Mouse (Mus musculus) neural tube, embryonic 15.5 days (tissue): ENCODE measurements around the gene Col2a1. TPM values are rescaled to one million over a fixed set of nuclear protein-coding genes. Genes with fewer than 3 reads are reported as not detected.

Experiments
- ATAC-seq: fragments of 200-750 bp; cut with Nextera tagmentation; 2 replicates; pipeline ENCODE4 v1.8.0; 2017; ENCODE audit warnings: mild to moderate bottlenecking, moderate TSS enrichment, moderate library complexity; ENCODE audit not compliant: low FRiP score
- H3K27ac ChIP-seq: fragments of 300-500 bp; sonication (generic); replicated peaks from 2 replicates; pipeline ENCODE4 v1.5.1; 2015; ENCODE audit warnings: mild to moderate bottlenecking, inconsistent platforms
- H3K27me3 ChIP-seq: fragments of 300-500 bp; sonication (generic); replicated peaks from 2 replicates; pipeline ENCODE4 v1.6.1; 2015; ENCODE audit warnings: inconsistent platforms
- H3K36me3 ChIP-seq: fragments of 300-500 bp; sonication (generic); 2 replicates; pipeline ENCODE4 v1.6.1; 2015; ENCODE audit warnings: inconsistent platforms
- H3K4me1 ChIP-seq: fragments of 300-500 bp; sonication (generic); 2 replicates; pipeline ENCODE4 v1.6.1; 2015; ENCODE audit warnings: inconsistent platforms
- H3K4me2 ChIP-seq: fragments of 300-500 bp; sonication (generic); 2 replicates; pipeline ENCODE4 v1.6.1; 2015; ENCODE audit warnings: inconsistent platforms, mild to moderate bottlenecking, moderate library complexity
- H3K4me3 ChIP-seq: fragments of 300-500 bp; sonication (generic); replicated peaks from 2 replicates; pipeline ENCODE4 v1.5.1; 2015; ENCODE audit warnings: mild to moderate bottlenecking, inconsistent platforms
- H3K9ac ChIP-seq: fragments of 300-500 bp; sonication (generic); replicated peaks from 2 replicates; pipeline ENCODE4 v1.6.1; 2015; ENCODE audit warnings: mild to moderate bottlenecking, inconsistent platforms
- H3K9me3 ChIP-seq: fragments of 300-500 bp; sonication (generic); replicated peaks from 2 replicates; pipeline ENCODE4 v1.6.1; 2016; ENCODE audit warnings: inconsistent platforms
- WGBS: fragments of 180-500 bp; shearing (Covaris S2); methylation state at CpG from one replicate; pipeline ENCODE4 v1.1.7; 2015; ENCODE audit warnings: mixed read lengths; 5-methylcytosine and 5-hydroxymethylcytosine counted together
- polyA plus RNA-seq: library from polyadenylated mRNA; unstranded; fragments of >200 nt; fragmentation: Nextera tagmentation; extraction: Ambion mirVana; gene quantifications from 2 replicates; pipeline ENCODE4 v1.2.1, GENCODE M21; 2015

Col2a1 gene
- polyA plus RNA-seq, 1 experiment from 2014 or later, result 62.9 TPM

- no peaks in the 10 kb centered on the region for H3K4me1 ChIP-seq
- H3K9me3 ChIP-seq, result no peaks in the 10 kb centered on the region
- ATAC-seq, result no peak
- no peaks in the 10 kb centered on the region for H3K36me3 ChIP-seq
- no peak overlapping the region for H3K4me2 ChIP-seq
- no peak overlapping the region for H3K27ac ChIP-seq
- H3K4me3 ChIP-seq, result no peak overlapping the region
- WGBS, result 82% methylated on average over 12 of the region's 12 CpGs
- no peaks in the 10 kb centered on the region for H3K27me3 ChIP-seq
- H3K9ac ChIP-seq, result no peak overlapping the region
Observed at GRCm38 (mm10) chr15:97932441-97932840, 72.1 kb downstream of the Col2a1 start.

- no peak overlapping the region for H3K4me3 ChIP-seq
- 75% methylated on average over 13 of the region's 13 CpGs for WGBS
- H3K4me1 ChIP-seq, result no peaks in the 10 kb centered on the region
- H3K4me2 ChIP-seq, result no peak overlapping the region
- no peak overlapping the region for H3K9ac ChIP-seq
- ATAC-seq, result no peak
- no peak overlapping the region for H3K27ac ChIP-seq
- no peaks in the 10 kb centered on the region for H3K27me3 ChIP-seq
- H3K36me3 ChIP-seq, result no peaks in the 10 kb centered on the region
- H3K9me3 ChIP-seq, result no peaks in the 10 kb centered on the region
Observed at GRCm38 (mm10) chr15:97929259-97929824, 75.2 kb downstream of the Col2a1 start.

GRCm38 (mm10) chr15:97927821-97928220 is 76.7 kb downstream of the Col2a1 start:
- ATAC-seq, result no peak
- H3K4me1 ChIP-seq, result no peaks in the 10 kb centered on the region
- H3K27me3 ChIP-seq, result no peaks in the 10 kb centered on the region
- no peak overlapping the region for H3K4me2 ChIP-seq
- whole genome bisulfite sequencing, result 83% methylated on average over 6 of the region's 6 CpGs
- H3K27ac ChIP-seq, result no peak overlapping the region
- H3K9ac ChIP-seq, result no peak overlapping the region
- H3K4me3 ChIP-seq, result no peak overlapping the region
- no peaks in the 10 kb centered on the region for H3K9me3 ChIP-seq
- H3K36me3 ChIP-seq, result no peaks in the 10 kb centered on the region

- Histone ChIP-seq H3K9me3 (no peaks in the 10 kb centered on the region), H3K9ac (no peak overlapping the region), H3K27ac (no peak overlapping the region), H3K27me3 (no peaks in the 10 kb centered on the region), H3K4me3 (no peak overlapping the region), H3K4me1 (no peaks in the 10 kb centered on the region), H3K36me3 (no peaks in the 10 kb centered on the region), H3K4me2 (no peak overlapping the region)
- 56% methylated on average over 4 of the region's 4 CpGs for WGBS
- no peak for ATAC-seq
Observed at GRCm38 (mm10) chr15:97927018-97927417, 77.5 kb downstream of the Col2a1 start.

Other genes starting within 250 kb of the Col2a1 start
- 12.5 and 19.5 TPM in 2 replicates for gene Rapgef3, start 236.7 kb downstream of the Col2a1 start, polyA plus RNA-seq
- 99.0 and 101 TPM in 2 replicates for gene Slc48a1, start 226.2 kb downstream of the Col2a1 start, polyA plus RNA-seq
- 26.5 and 32.1 TPM in 2 replicates for gene Hdac7, start 160.2 kb downstream of the Col2a1 start, polyA plus RNA-seq
- gene Vdr, start 94.1 kb downstream of the Col2a1 start, polyA plus RNA-seq, result 0.17 and 0.63 TPM in 2 replicates
- gene Tmem106c, start 40.5 kb downstream of the Col2a1 start, polyA plus RNA-seq, result 48.0 and 48.6 TPM in 2 replicates
- 85.6 and 94.3 TPM in 2 replicates for gene Pfkm, start 87.9 kb upstream of the Col2a1 start, polyA plus RNA-seq
- 16.8 and 22.5 TPM in 2 replicates for gene Senp1, start 89.0 kb upstream of the Col2a1 start, polyA plus RNA-seq
- gene Asb8, start 160.9 kb upstream of the Col2a1 start, polyA plus RNA-seq, result 61.9 and 62.5 TPM in 2 replicates
- gene Ccdc184, start 162.5 kb upstream of the Col2a1 start, polyA plus RNA-seq, result 98.5 and 116 TPM in 2 replicates
- not detected in 2 replicates for gene Olfr288, start 190.8 kb upstream of the Col2a1 start, polyA plus RNA-seq
- 0.13 TPM in 1 of 2 replicates, not detected in the other for gene Gm44579, start 216.3 kb upstream of the Col2a1 start, polyA plus RNA-seq
- 0.35 and 0.46 TPM in 2 replicates for gene Olfr287, start 216.4 kb upstream of the Col2a1 start, polyA plus RNA-seq
- gene Olfr286, start 229.8 kb upstream of the Col2a1 start, polyA plus RNA-seq, result 0.06 TPM in 1 of 2 replicates, not detected in the other